Mouse (Mus musculus) splenic B cell, adult 2 months (primary cell): ENCODE results near the gene Efna5.

Experiments used
- DNase-seq: peaks from one replicate; pipeline ENCODE4 v3.0.0-alpha.2; 2011; ENCODE audit warnings: low read depth, low spot score
- H3K27me3 ChIP-seq: 2 replicates; pipeline ENCODE4 v1.6.1; 2012; ENCODE audit warnings: mild to moderate bottlenecking, low read length, moderate library complexity, mixed read lengths; ENCODE audit not compliant: control insufficient read depth, poor library complexity, insufficient read depth, severe bottlenecking
- H3K36me3 ChIP-seq: 2 replicates; pipeline ENCODE4 v1.6.1; 2012; ENCODE audit warnings: mild to moderate bottlenecking, low read length, moderate library complexity, mixed read lengths; ENCODE audit not compliant: control insufficient read depth, poor library complexity, insufficient read depth, severe bottlenecking

The Efna5 gene

GRCm38 (mm10) chr17:62881176-62881790 lies at the start of gene Efna5:
Gene Efna5 (minus strand): TSS chr17:62881317.
- DNase-seq, result peak; percentile 16
- H3K27me3 ChIP-seq, result no peaks in the 10 kb centered on the region
- no peaks in the 10 kb centered on the region for H3K36me3 ChIP-seq

GRCm38 (mm10) chr17:62915304-62915703 lies 34.2 kb upstream of the Efna5 start:
- DNase-seq, result no peak
- Histone ChIP-seq H3K27me3 (no peaks in the 10 kb centered on the region), H3K36me3 (no peaks in the 10 kb centered on the region)

- Histone ChIP-seq H3K36me3 (no peaks in the 10 kb centered on the region), H3K27me3 (no peaks in the 10 kb centered on the region)
- no peak for DNase-seq
These were observed 24.8 kb upstream of the Efna5 start for GRCm38 (mm10) chr17:62905692-62906445.

- H3K36me3 ChIP-seq, result no peaks in the 10 kb centered on the region
- DNase-seq, result no peak
- no peaks in the 10 kb centered on the region for H3K27me3 ChIP-seq
These were observed 17.9 kb upstream of the Efna5 start for GRCm38 (mm10) chr17:62899066-62899465.

GRCm38 (mm10) chr17:62889991-62890390 lies 8.9 kb upstream of the Efna5 start:
- DNase-seq, result no peak
- H3K36me3 ChIP-seq, result no peaks in the 10 kb centered on the region
- no peaks in the 10 kb centered on the region for H3K27me3 ChIP-seq

- H3K36me3 ChIP-seq, result no peaks in the 10 kb centered on the region
- H3K27me3 ChIP-seq, result no peaks in the 10 kb centered on the region
- DNase-seq, result peak; percentile 54
These were observed 3.0 kb upstream of the Efna5 start for GRCm38 (mm10) chr17:62884129-62884506.

GRCm38 (mm10) chr17:62883476-62884128 lies 2.5 kb upstream of the Efna5 start:
- Histone ChIP-seq H3K36me3 (no peaks in the 10 kb centered on the region), H3K27me3 (no peaks in the 10 kb centered on the region)
- DNase-seq, result peak; percentile 34

GRCm38 (mm10) chr17:62882726-62883475 lies 1.8 kb upstream of the Efna5 start:
- H3K27me3 ChIP-seq, result no peaks in the 10 kb centered on the region
- DNase-seq, result peak; percentile 35

GRCm38 (mm10) chr17:62881791-62882725 lies 941 bp upstream of the Efna5 start:
- peak; percentile 28 for DNase-seq
- no peaks in the 10 kb centered on the region for H3K36me3 ChIP-seq
- H3K27me3 ChIP-seq, result no peaks in the 10 kb centered on the region

More at GRCm38 (mm10) chr17:62882726-62883475, 1.8 kb upstream of the Efna5 start:
- H3K36me3 ChIP-seq, result no peaks in the 10 kb centered on the region

GRCm38 (mm10) chr17:62880311-62881175 lies 574 bp downstream of the Efna5 start:
- Histone ChIP-seq H3K36me3 (no peaks in the 10 kb centered on the region), H3K27me3 (no peaks in the 10 kb centered on the region)
- peak; percentile 22 for DNase-seq

- DNase-seq, result no peak
- H3K36me3 ChIP-seq, result no peaks in the 10 kb centered on the region
- H3K27me3 ChIP-seq, result no peaks in the 10 kb centered on the region
These were observed 1.4 kb downstream of the Efna5 start for GRCm38 (mm10) chr17:62879526-62880310.

- no peaks in the 10 kb centered on the region; the same call in 1 of the 2 replicates for H3K27me3 ChIP-seq
- no peak for DNase-seq
- no peaks in the 10 kb centered on the region for H3K36me3 ChIP-seq
These were observed 5.4 kb downstream of the Efna5 start for GRCm38 (mm10) chr17:62875727-62876126.
